In genomic region chr17:5975099-5975977, GRCm38 (mm10) we compare ENCODE assay signal across 8 mouse cellular contexts. TPM values are rescaled to one million over a fixed set of nuclear protein-coding genes. Genes with fewer than 3 reads are reported as not detected.
DNase-seq lines count a peak whose midpoint lies in the region; ATAC-seq and TF ChIP-seq lines count a peak whose summit lies in the region.

No protein-coding gene starts in this region.

- H3K4me1 ChIP-seq in spleen, adult 2 months (ENCODE audit: control insufficient read depth, insufficient read depth, insufficient read length) = peaks cover 2% of the 10 kb centered on the region; the same call in 1 of the 2 replicates
- peaks cover 37% of the 10 kb centered on the region for H3K4me1 ChIP-seq in liver, embryonic 15.5 days (replicated peaks)

- no peaks in the 10 kb centered on the region for H3K36me3 ChIP-seq in spleen, adult 2 months (ENCODE audit: control insufficient read depth, insufficient read depth, low read length)
- H3K36me3 ChIP-seq in liver, embryonic 15.5 days (replicated peaks) = no peaks in the 10 kb centered on the region

- TF ChIP-seq CTCF in spleen, adult 2 months (IDR thresholded peaks at IDR 0.05; ENCODE audit: extremely low read depth, insufficient read depth, insufficient read length, insufficient replicate concordance) = no peak

- peak overlapping the region; percentile 36 for H3K4me3 ChIP-seq in spleen, adult 2 months (ENCODE audit: extremely low read depth, insufficient read depth, insufficient read length)
- H3K4me3 ChIP-seq in liver, embryonic 15.5 days (replicated peaks) = no peak overlapping the region

- no peak for ATAC-seq in liver, embryonic 15.5 days (ENCODE audit: insufficient read depth)

- WGBS in spleen, adult 2 months = 15% methylated on average over 23 of the region's 23 CpGs
- 13% methylated on average over 23 of the region's 23 CpGs for WGBS in liver, embryonic 15.5 days (ENCODE audit: insufficient replicate concordance)

- H3K4me2 ChIP-seq in liver, embryonic 15.5 days = peak overlapping the region; percentile 36

- H3K9ac ChIP-seq in liver, embryonic 15.5 days = no peak overlapping the region

- peak; percentile 31 to 34 for DNase-seq in spleen, adult 2 months (ENCODE audit: low read depth in 1 of 2, low spot score in 2 of 2)
- no peak for DNase-seq in spleen, postnatal 14 days (ENCODE audit: low spot score in 2 of 2)
- peak; percentile 57 to 59 for DNase-seq in cerebellum, postnatal 25 days
- DNase-seq in heart, adult 9 months (ENCODE audit: low spot score in 2 of 2) = peak; percentile 76 to 78
- DNase-seq in kidney, postnatal 14 days = peak; percentile 39
- peak; percentile 92 for DNase-seq in right cerebral cortex, adult 18-20 months
- DNase-seq in c-Kit-positive CD71-positive TER-119-positive erythroid progenitor cells, embryonic 14.5 days (ENCODE audit: low spot score) = no peak

- H3K27ac ChIP-seq in spleen, adult 2 months (ENCODE audit: insufficient read depth, low read length) = peak overlapping the region; percentile 11; the same call in 1 of the 2 replicates
- peak overlapping the region; percentile 71 for H3K27ac ChIP-seq in liver, embryonic 15.5 days (replicated peaks)

- H3K9me3 ChIP-seq in liver, embryonic 15.5 days (replicated peaks) = no peaks in the 10 kb centered on the region

- no peak for TF ChIP-seq POLR2A in spleen, adult 2 months (IDR thresholded peaks at IDR 0.05; ENCODE audit: low read depth, low read length)

- H3K27me3 ChIP-seq in spleen, adult 2 months (ENCODE audit: control insufficient read depth, insufficient read depth, low read length) = no peaks in the 10 kb centered on the region
- peaks cover 45% of the 10 kb centered on the region for H3K27me3 ChIP-seq in liver, embryonic 15.5 days

RNA-seq across cellular contexts. Expression of gene Synj2, which starts 34.3 kb away (rescaled TPM):
- 1.6 and 2.4 TPM in 2 replicates for polyA plus RNA-seq in spleen, adult 2 months (2012; rRNA removed)
- polyA plus RNA-seq in liver, embryonic 15.5 days (2015; fragmentation: Nextera tagmentation; extraction: Ambion mirVana) = 2.4 and 2.6 TPM in 2 replicates

Comparison
In these comparisons a context has a peak if more than half of its experiments do, and no peak if none do; other contexts are left out.
1. DNase-seq: peak in spleen, adult 2 months (2 of 2), cerebellum, postnatal 25 days (2 of 2), heart, adult 9 months (2 of 2), kidney, postnatal 14 days (single experiment) and right cerebral cortex, adult 18-20 months (single experiment); none in spleen, postnatal 14 days (0 of 2) and c-Kit-positive CD71-positive TER-119-positive erythroid progenitor cells, embryonic 14.5 days (single experiment).